Mouse (Mus musculus): ENCODE data around the gene Mapk3.

Mapk3 gene

DNA sequence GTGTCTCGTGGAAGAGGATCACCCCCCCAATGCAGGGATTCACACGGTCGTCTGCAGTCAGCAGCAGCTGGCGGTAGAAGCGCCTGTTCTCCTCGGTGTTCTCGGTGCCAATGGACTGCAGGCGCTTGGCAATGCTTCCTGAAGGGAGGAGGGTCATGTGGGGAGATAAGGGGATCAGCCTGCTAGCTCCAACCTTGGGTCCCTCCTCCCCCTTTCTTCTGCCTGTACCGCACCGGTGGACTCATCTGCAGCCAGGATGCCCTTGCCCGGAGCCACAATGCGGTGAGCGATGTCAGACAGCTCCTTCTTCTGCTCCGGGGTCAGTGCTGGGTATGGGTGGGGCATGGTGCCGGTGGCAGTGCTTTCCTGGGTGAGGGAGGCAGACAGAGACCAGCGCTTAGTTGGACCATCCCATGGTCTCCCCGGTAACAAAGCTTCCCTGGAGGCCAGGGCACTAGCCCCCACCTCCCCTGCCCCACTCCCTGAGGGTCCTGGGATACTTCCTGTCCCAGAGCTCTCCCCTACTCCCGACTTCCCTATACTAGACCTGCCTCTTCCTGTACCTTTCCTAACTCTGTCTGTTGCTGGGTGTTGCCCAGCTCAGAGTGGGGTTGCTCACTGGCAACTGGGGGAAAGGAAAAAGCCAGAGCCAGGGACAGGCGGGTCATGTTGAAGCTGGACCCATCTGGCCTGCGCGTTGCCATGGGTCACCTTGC is 38.2 kb downstream of the Mapk3 start, which contains the start of gene Fam57b:
Gene Fam57b, plus strand, starts transcription at position 258 of the 716 bp plus-strand sequence.
- in situ Hi-C loops (cut with MboI; ENCODE audit: low pct_unique_long_range_greater_than_20kb in 1 of 2, low sequenced_read_pairs in 2 of 2, unreplicated experiment in 1 of 2) = no loop called here

DNA sequence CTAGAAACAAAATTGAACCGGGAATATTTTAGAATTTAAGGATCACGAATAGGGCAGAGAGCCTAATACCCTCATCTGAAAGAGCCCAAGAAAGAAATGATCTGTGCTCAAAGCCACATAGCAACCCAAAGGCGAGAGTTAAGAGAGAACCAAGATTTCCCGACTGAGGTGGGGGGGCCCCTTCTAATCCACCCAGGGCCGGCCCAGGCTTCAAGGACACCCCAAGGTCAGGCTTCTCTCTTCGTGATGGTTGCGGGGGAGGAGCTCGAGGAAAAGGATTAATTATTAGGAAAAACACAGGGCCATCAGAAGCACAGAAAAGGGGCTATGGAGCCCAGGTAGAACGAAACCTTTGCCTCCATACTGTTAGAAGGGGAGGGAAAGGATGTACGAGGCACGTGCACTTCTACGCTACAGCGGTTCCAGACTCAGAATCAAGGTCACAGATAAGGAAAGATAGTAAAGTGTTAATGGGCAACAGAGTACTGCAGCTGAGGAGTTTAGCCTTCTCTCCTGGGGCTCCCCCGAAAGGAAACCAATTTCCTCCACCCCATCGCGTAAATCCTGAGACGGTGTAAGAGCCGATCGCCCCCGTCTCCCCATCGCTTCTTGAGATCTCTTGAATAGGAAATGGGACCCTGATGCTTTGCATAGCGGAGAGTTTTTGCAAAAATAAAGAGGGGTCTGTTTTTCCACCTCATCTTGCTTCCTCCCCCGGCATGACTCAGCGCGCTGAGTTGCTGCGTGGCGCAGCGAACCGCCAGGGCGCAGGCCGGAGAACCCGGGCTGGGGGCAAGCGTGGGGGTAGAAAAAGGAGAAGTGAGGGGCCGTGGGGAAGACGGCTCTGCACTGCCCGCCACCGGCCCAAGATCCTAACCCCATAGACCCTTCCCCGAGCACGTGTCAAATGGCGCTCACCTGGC is 39.0 kb downstream of the Mapk3 start:
- in situ Hi-C loops (cut with MboI; ENCODE audit: low pct_unique_long_range_greater_than_20kb in 1 of 2, low sequenced_read_pairs in 2 of 2, unreplicated experiment in 1 of 2) = no loop called here

DNA sequence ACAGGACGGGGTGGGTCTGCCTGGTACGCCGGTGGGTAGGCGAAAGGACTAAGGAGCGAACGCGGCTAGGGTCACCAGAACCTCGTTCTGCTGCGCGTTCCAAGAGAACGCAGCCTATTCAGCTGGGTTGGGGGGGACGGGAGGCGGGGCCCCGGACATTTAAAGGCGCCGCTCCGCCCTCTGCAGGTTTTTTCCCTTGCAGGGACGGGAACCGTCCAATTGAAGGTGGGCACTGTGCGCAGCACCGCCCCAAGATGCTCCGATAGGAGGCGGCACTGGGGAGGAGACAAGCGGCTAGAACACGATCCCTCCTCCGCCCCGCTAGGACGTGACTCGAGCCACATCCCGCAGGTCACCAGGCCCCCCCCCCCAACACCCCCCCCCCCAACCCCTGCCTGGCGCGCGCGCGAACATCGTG is 39.7 kb downstream of the Mapk3 start:
- in situ Hi-C loops (cut with MboI; ENCODE audit: low pct_unique_long_range_greater_than_20kb in 1 of 2, low sequenced_read_pairs in 2 of 2, unreplicated experiment in 1 of 2) = no loop called here

DNA sequence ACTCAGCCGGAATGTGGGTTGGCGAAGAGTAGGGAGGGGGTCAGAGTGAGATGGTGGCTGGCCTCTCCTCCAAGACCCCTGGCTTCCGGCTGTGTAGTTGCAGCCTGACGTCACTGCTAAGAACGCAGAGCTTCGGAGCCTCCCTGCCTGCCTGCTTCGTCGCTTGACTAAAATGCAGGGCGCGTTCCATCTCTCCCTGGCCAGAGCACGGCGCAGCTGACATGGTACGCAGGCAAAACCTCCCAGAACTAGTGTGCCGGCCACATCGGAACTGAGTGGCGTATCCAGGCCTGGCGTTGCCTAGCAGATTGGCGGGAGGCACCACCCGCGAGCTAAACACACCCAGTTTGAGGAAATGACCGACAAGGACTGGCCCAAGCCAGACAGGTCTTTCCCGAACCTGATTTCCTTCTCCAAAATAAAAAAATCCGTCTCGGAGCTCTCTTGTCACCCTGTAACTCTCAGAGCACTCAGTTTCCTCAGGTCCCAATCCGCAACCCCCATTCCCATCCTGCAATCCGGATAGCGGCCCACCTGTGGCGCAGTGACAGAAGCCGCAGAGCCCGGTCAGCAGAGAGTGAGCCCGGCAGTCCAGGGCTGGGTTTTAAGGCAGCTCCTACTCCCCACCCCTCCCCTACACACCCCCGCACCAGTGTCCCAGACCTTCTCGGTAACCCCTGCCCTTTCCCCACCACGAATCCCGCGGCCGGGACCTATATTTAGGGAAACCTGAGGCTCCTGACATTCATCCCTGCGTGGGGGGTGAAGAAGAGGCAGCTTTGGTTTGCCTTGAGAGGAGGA is 40.3 kb downstream of the Mapk3 start:
- in situ Hi-C loops (cut with MboI; ENCODE audit: low pct_unique_long_range_greater_than_20kb in 1 of 2, low sequenced_read_pairs in 2 of 2, unreplicated experiment in 1 of 2) = no loop called here

DNA sequence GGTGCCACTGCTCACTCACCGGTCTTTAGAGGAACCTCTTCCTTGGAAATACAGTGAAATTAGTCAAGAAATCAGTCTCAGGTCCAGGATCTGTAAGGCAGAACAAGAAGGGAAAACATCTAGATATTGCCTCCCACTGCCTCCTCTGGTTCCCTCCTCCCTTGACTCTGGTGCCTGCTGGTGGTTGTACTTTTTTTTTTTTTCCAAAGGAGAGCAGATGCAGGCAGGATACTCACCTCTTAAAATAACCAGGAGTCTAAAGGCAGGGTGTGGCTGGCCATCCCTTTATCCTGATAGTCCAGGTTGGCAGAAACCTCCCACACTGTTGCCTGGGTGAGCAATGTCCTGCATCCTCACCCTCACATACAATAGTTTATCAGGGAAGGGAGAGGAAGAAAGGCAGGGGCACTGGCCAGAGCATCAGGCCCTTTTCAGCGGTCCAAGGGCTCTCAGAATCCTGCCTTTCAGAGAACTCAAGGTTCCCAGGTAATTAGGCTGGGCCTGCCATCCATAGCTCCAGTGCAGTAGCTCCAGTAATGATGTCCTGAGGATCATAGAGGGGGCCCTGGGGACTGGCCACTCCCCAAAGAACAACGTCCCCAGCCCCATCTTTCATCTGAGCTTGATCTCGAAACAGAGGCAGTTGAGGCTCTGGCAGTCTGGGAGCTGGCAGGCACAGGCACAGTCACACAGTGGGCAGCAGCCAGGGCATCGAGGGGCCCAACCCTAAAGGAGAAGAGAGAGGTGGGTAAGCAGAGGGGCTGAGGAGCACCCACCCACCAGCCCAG is 41.1 kb downstream of the Mapk3 start:
- in situ Hi-C loops (cut with MboI; ENCODE audit: low pct_unique_long_range_greater_than_20kb in 1 of 2, low sequenced_read_pairs in 2 of 2, unreplicated experiment in 1 of 2) = no loop called here

DNA sequence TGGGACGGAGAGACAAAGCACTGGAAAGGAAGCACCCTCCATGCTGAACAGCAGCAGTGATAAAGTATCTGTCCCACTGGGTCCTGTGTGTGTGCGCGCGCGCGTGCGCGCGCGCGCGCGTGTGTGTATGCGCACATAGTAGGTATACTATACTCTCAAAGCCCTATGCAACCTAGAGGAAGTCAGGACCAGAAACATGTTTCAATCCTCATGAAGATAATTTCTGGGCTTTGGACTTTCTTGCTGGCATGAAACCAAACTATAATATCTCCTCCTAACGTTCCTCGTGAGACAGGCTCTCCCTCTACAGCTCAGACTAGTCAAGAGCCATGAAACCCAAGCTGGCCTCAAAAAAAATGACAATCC is 41.6 kb downstream of the Mapk3 start:
- in situ Hi-C loops (cut with MboI; ENCODE audit: low pct_unique_long_range_greater_than_20kb in 1 of 2, low sequenced_read_pairs in 2 of 2, unreplicated experiment in 1 of 2) = no loop called here

DNA sequence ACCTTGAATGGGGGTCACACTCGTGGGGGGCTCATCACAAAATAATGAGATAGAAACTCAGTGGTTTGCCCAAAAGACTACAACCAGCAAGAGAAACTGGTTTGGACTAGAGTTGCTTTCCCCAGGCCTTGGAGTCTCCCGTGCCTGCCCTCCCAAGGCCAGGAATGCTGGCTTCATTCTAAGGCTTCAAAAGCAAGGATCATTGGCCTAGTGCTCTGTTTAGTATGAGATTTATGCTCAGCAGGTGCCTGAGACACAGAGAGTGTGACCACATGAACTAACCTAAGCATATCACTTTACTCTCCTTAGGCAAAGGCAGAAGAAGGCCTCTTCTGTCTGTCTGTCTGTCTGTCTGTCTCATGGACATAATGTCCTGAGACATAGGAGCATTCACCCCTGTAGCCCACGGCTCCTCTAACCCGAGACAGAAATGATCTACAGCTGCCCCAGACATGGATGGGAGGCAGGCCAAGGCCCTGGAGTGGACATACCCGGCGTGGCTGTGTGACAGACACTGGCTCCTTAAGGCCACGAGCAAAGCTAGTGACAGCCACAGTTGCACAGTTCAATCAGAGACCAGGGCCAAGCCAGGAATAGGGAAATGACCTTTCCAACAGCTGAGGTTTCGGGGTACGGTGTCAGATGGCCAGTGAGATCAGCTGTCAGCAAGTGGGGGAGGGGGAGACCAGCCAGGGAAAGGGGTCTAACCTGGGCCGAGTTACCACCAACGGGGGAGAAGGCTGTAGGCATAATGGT is 42.9 kb downstream of the Mapk3 start:
- in situ Hi-C loops (cut with MboI; ENCODE audit: low pct_unique_long_range_greater_than_20kb in 1 of 2, low sequenced_read_pairs in 2 of 2, unreplicated experiment in 1 of 2) = no loop called here

DNA sequence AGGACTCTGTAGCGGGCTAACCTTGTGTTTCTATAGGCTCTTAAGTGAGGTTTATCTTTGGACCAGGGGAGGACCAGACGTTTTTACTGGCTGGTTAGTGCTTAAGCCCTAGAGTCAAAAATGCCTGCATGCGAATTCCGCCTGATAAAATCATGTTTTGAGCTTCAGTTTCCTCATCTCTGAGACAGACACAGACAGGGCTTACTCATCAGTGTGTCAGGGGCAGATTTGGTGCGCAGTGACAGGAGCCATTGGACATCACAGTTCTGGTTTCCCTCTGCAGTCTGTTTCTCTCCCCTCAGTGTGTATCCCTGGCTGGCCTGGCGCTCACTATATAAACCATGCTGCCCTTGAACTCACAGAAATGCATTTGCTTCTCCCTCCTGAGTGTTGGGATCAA is 43.8 kb downstream of the Mapk3 start:
- in situ Hi-C loops (cut with MboI; ENCODE audit: low pct_unique_long_range_greater_than_20kb in 1 of 2, low sequenced_read_pairs in 2 of 2, unreplicated experiment in 1 of 2) = no loop called here

DNA sequence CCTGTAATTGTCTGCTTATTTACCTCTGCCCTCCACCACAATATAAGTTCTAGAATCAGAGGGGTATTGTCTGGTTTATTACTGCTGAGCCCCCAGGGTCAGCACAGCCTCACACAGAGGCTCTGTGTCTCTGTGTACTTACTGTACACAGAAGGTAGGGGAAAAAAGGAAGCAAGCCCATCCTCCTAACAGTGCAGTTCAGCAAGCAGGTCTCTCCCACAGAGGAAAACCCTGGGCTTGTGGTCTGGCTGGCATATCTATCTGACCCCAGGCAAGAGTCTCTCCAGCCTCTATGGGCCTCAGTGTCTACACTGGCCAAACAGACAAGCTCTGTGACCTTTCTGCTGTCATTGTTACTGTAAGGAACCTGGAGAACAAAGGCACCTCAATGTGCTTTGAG is 44.4 kb downstream of the Mapk3 start:
- in situ Hi-C loops (cut with MboI; ENCODE audit: low pct_unique_long_range_greater_than_20kb in 1 of 2, low sequenced_read_pairs in 2 of 2, unreplicated experiment in 1 of 2) = no loop called here

DNA sequence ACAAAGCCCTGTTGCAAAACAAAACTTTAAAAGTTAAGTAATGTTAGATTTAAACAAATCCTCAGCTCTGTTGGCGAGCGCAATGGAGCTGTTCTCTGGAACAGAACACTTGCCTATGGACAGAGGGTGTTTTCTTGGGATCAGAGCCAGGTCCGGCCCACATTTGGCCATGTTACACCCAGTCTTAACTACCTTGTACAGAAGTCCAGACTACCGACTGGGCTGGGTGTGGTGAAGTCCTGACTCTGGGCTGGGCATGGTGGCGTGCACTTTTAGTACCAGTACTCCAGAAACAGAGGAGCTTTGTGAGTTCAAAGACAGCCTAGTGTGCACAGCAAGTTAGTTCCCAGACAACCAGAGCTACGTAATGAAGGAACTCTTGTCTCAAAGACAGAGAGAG is 47.6 kb downstream of the Mapk3 start:
- in situ Hi-C loops (cut with MboI; ENCODE audit: low pct_unique_long_range_greater_than_20kb in 1 of 2, low sequenced_read_pairs in 2 of 2, unreplicated experiment in 1 of 2) = no loop called here

DNA sequence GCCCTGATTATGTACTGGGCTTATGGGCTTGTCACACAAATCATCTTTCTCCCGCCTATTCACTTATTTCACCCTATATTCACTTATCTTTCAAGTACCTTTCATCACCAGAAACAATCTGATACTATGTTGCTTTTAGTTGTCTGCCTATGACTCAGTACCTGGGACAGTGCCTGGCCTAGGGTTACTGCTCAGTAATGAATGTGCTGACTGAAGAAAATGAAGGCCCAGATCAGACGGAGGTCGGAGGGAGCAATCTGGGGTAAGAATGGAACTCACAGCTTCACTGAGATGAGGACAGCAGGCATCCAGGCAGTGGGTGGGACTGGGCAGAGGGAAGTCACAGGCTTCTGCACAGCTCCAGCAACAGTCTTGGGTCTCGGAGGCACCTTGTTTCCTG is 48.0 kb downstream of the Mapk3 start:
- in situ Hi-C loops (cut with MboI; ENCODE audit: low pct_unique_long_range_greater_than_20kb in 1 of 2, low sequenced_read_pairs in 2 of 2, unreplicated experiment in 1 of 2) = no loop called here

DNA sequence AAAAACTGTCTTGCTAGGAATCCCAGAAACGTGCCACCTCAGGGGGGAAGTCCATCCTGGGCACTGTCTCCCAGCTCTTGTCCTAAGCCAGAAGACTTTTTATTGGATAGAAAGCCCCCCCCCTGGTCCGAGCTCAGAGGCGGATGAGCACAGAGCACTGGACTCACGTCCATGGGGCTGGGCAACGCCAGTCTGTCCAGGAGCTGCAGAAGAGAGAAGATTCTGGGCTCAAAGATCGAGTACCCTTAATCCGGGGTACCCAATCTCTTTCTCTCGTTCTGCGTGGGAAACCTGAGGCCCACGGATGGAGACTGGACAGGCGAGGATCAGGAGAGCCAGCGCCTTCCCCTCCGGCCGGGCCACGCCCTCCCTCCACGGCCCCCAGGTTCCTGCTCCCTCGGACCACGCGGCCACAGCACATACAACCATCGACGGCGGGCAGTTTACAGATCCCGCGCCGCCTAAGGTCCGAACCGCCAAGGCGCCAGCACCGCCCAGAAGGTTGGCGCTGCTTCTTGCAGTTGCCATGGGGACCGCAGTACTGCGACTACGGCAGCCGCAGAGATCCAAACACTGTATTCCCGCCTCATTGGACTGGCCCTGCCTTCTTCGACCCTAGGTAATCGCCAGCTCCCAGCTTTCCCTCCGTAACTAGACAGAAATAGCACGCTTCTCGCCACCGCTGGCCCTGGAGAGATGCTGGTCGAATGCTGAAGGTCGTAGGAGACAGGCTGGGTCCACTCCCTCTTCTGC is 49.5 kb downstream of the Mapk3 start:
- in situ Hi-C loops (cut with MboI; ENCODE audit: low pct_unique_long_range_greater_than_20kb in 1 of 2, low sequenced_read_pairs in 2 of 2, unreplicated experiment in 1 of 2) = no loop called here

DNA sequence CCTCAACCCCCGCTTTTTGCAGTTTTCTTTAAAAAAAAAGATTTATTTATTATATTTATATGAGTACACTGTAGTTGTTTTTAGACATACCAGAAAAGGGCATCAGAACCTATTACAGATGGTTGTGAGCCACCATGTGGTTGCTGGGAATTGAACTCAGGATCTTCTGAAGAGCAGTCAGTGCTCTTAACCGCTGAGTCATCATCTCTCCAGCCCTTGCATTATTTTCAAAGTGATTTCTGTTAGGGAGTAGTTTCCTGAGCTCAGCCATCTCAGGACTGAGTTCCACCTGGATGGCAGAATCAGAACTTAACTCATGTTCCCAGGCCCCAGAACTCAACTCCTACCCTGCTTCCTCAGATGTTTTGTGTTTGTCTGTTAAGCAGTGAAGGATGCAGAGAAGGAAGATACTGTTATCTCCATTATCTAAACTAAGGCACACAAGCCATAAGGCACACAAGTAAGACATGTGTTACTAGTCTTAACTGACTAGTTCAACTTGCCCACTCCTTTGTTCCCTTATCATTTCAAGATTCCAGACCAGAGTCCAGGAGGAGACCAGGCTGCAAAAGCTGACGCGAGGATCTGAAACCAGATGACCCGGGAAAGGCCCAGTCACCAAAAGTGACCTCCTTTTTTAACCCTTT is 50.4 kb downstream of the Mapk3 start:
- in situ Hi-C loops (cut with MboI; ENCODE audit: low pct_unique_long_range_greater_than_20kb in 1 of 2, low sequenced_read_pairs in 2 of 2, unreplicated experiment in 1 of 2) = loop anchor here in 1 of 2 experiments (10.0 kb wide), 1 partner anchor 285 kb away; the partner anchor contains the start of gene AI467606

Data from mouse embryonic stem cell (cell line).